Mouse (Mus musculus) liver, embryonic 15.5 days (tissue): ENCODE measurements around the gene Gna14. TPM values are rescaled to one million over a fixed set of nuclear protein-coding genes. Genes with fewer than 3 reads are reported as not detected.
A peak's percentile ranks its signal among the peaks of the same experiment; 100 is the strongest.

Experiments used
- ATAC-seq: fragments of 200-750 bp; cut with Nextera tagmentation; 2 replicates; pipeline ENCODE4 v1.8.0; 2017; ENCODE audit warnings: moderate number of reproducible peaks, mild to moderate bottlenecking, moderate library complexity; ENCODE audit not compliant: insufficient read depth
- H3K27ac ChIP-seq: fragments of 300-500 bp; sonication (generic); replicated peaks from 2 replicates; pipeline ENCODE4 v1.5.1; 2015; ENCODE audit warnings: mild to moderate bottlenecking, inconsistent platforms
- H3K27me3 ChIP-seq: fragments of 300-500 bp; sonication (generic); 2 replicates; pipeline ENCODE4 v1.6.1; 2015; ENCODE audit warnings: mild to moderate bottlenecking, inconsistent platforms
- H3K36me3 ChIP-seq: fragments of 300-500 bp; sonication (generic); replicated peaks from 2 replicates; pipeline ENCODE4 v1.6.1; 2015; ENCODE audit warnings: moderate library complexity, mild to moderate bottlenecking, inconsistent platforms
- H3K4me1 ChIP-seq: fragments of 300-500 bp; sonication (generic); replicated peaks from 2 replicates; pipeline ENCODE4 v1.6.1; 2015; ENCODE audit warnings: inconsistent platforms
- H3K4me2 ChIP-seq: fragments of 300-500 bp; sonication (generic); 2 replicates; pipeline ENCODE4 v1.6.1; 2015; ENCODE audit warnings: moderate library complexity, mild to moderate bottlenecking, inconsistent platforms
- H3K4me3 ChIP-seq: fragments of 300-500 bp; sonication (generic); replicated peaks from 2 replicates; pipeline ENCODE4 v1.5.1; 2015; ENCODE audit warnings: mild to moderate bottlenecking, inconsistent platforms
- H3K9ac ChIP-seq: fragments of 300-500 bp; sonication (generic); 2 replicates; pipeline ENCODE4 v1.6.1; 2015; ENCODE audit warnings: moderate library complexity, mild to moderate bottlenecking, inconsistent platforms
- H3K9me3 ChIP-seq: fragments of 300-500 bp; sonication (generic); replicated peaks from 2 replicates; pipeline ENCODE4 v1.6.1; 2016; ENCODE audit warnings: inconsistent platforms
- WGBS: fragments of 180-500 bp; shearing (Covaris S2); methylation state at CpG from one replicate; pipeline ENCODE4 v1.1.7; 2015; ENCODE audit warnings: mixed read lengths; ENCODE audit not compliant: insufficient replicate concordance; 5-methylcytosine and 5-hydroxymethylcytosine counted together
- polyA plus RNA-seq: library from polyadenylated mRNA; unstranded; fragments of >200 nt; fragmentation: Nextera tagmentation; extraction: Ambion mirVana; gene quantifications from 2 replicates; pipeline ENCODE4 v1.2.1, GENCODE M21; 2015

Gene Gna14
- polyA plus RNA-seq: 0.64 and 0.78 TPM in 2 replicates

GRCm38 (mm10) chr19:16435531-16436231 lies at the start of gene Gna14:
TSS of gene Gna14 (plus strand) at chr19:16435762.
- peaks cover 25% of the 10 kb centered on the region for H3K4me1 ChIP-seq
- peak; percentile 61 for ATAC-seq
- peak within 1 kb of the TSS; percentile 15 for H3K9ac ChIP-seq
- H3K27me3 ChIP-seq: peaks cover 36% of the 10 kb centered on the region
- peak within 1 kb of the TSS; percentile 52 for H3K4me3 ChIP-seq
- WGBS: under 1% methylated on average over 27 of the region's 27 CpGs
- H3K9me3 ChIP-seq: no peaks in the 10 kb centered on the region
- no peak within 1 kb of the TSS for H3K27ac ChIP-seq
- H3K4me2 ChIP-seq: peak within 1 kb of the TSS; percentile 80
- H3K36me3 ChIP-seq: no peaks in the 10 kb centered on the region

GRCm38 (mm10) chr19:16386514-16386913 lies 49.0 kb upstream of the Gna14 start:
- H3K4me3 ChIP-seq: no peak overlapping the region

DNA sequence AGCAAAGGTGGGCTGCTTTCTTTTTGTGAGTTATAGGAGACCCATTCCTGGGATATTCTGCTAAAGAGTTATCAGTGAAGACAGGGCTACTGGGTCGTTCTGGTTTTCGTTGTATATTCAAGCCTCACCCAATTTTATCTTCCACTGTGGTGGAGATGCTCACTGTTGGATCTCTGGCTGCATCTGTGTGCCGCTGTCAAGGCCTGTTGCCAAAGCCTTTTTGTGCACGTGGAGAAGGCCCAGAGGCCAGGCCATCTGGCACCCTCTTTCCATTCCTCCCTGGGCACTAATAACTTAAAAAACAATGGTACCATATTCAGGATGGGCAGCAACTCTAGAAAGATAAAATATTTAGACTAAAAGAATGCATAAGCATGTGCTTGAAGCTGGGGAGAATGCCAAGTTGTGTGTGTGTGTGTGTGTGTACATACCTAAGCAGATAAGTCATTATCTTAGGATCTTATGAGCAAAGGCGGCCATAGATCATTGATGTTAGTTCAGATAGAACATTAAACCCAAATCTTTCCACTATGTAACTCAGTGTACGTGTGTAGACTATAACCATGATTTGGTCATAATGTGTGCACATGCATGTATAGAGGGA lies 45.3 kb upstream of the Gna14 start:
- ATAC-seq: no peak
- H3K36me3 ChIP-seq: no peaks in the 10 kb centered on the region
- no peak overlapping the region for H3K9ac ChIP-seq
- H3K27ac ChIP-seq: no peak overlapping the region
- no peaks in the 10 kb centered on the region for H3K27me3 ChIP-seq
- no peak overlapping the region for H3K4me2 ChIP-seq
- H3K9me3 ChIP-seq: no peaks in the 10 kb centered on the region
- WGBS: 47% methylated on average over 6 of the region's 6 CpGs
- H3K4me3 ChIP-seq: no peak overlapping the region
- no peaks in the 10 kb centered on the region for H3K4me1 ChIP-seq

More at GRCm38 (mm10) chr19:16386514-16386913, 49.0 kb upstream of the Gna14 start:
- no peak for ATAC-seq
- no peak overlapping the region for H3K27ac ChIP-seq
- H3K4me2 ChIP-seq: no peak overlapping the region
- H3K9ac ChIP-seq: no peak overlapping the region
- H3K9me3 ChIP-seq: no peaks in the 10 kb centered on the region
- 70% methylated on average over 6 of the region's 6 CpGs for WGBS
- H3K27me3 ChIP-seq: no peaks in the 10 kb centered on the region
- H3K4me1 ChIP-seq: no peaks in the 10 kb centered on the region
- peaks cover 3% of the 10 kb centered on the region; the same call in 1 of the 2 replicates for H3K36me3 ChIP-seq

DNA sequence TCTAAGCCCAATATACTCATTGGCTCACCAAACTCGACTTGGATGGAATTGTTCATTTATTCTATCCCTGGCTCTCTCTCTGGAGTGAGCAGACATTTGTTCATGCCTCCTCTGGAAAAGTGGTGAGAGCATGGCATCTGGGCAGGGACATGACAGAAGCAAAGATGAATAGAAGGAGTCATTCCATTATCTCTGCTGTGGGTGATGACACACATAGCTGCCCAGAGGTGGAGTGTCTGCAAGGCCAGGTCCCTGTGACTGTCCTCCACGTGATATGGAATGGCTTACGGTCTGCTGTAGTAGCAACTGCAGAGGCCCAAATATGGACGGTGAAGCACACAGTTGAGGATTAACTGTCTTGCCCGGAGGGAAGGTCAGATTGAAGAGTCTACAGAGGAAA lies 41.2 kb upstream of the Gna14 start:
- H3K27me3 ChIP-seq: no peaks in the 10 kb centered on the region
- WGBS: 70% methylated on average over 5 of the region's 5 CpGs
- no peak overlapping the region for H3K4me2 ChIP-seq
- H3K36me3 ChIP-seq: no peaks in the 10 kb centered on the region
- no peak overlapping the region for H3K4me3 ChIP-seq
- no peaks in the 10 kb centered on the region for H3K4me1 ChIP-seq
- no peak for ATAC-seq
- H3K9me3 ChIP-seq: no peaks in the 10 kb centered on the region
- H3K27ac ChIP-seq: no peak overlapping the region
- no peak overlapping the region for H3K9ac ChIP-seq

GRCm38 (mm10) chr19:16403101-16403500 lies 32.5 kb upstream of the Gna14 start:
- no peaks in the 10 kb centered on the region for H3K4me1 ChIP-seq
- H3K9me3 ChIP-seq: no peaks in the 10 kb centered on the region
- no peaks in the 10 kb centered on the region for H3K36me3 ChIP-seq
- H3K4me3 ChIP-seq: no peak overlapping the region
- H3K9ac ChIP-seq: no peak overlapping the region
- 65% methylated on average over 6 of the region's 6 CpGs for WGBS
- ATAC-seq: no peak
- H3K27me3 ChIP-seq: no peaks in the 10 kb centered on the region
- H3K4me2 ChIP-seq: no peak overlapping the region
- no peak overlapping the region for H3K27ac ChIP-seq

DNA sequence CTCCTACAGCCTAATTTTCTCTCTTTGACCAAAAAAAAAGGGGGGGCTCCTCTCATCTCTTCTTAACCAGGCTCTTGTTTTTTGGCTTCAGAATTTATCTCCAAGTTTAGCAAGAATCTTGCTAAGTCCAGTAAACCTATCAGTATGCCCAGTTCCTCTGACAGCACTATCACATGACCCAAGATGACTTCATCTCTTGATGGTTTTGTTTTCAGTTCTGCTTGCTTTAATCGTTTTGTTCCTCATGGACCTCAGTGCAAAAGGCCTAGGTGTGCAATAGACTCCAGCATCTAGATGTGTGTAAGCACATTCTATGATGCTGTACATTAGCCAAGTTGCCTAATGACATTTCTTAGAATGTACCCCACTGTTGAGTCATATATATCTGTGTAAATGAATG lies 27.8 kb upstream of the Gna14 start:
- 44% methylated on average over 1 of the region's 1 CpGs for WGBS
- no peaks in the 10 kb centered on the region for H3K36me3 ChIP-seq
- no peaks in the 10 kb centered on the region for H3K4me1 ChIP-seq
- H3K27ac ChIP-seq: no peak overlapping the region
- H3K9ac ChIP-seq: no peak overlapping the region
- H3K9me3 ChIP-seq: no peaks in the 10 kb centered on the region
- ATAC-seq: no peak
- no peak overlapping the region for H3K4me2 ChIP-seq
- no peaks in the 10 kb centered on the region for H3K27me3 ChIP-seq
- no peak overlapping the region for H3K4me3 ChIP-seq

- ATAC-seq: no peak
Observed at GRCm38 (mm10) chr19:16411302-16411701, 24.3 kb upstream of the Gna14 start.

DNA sequence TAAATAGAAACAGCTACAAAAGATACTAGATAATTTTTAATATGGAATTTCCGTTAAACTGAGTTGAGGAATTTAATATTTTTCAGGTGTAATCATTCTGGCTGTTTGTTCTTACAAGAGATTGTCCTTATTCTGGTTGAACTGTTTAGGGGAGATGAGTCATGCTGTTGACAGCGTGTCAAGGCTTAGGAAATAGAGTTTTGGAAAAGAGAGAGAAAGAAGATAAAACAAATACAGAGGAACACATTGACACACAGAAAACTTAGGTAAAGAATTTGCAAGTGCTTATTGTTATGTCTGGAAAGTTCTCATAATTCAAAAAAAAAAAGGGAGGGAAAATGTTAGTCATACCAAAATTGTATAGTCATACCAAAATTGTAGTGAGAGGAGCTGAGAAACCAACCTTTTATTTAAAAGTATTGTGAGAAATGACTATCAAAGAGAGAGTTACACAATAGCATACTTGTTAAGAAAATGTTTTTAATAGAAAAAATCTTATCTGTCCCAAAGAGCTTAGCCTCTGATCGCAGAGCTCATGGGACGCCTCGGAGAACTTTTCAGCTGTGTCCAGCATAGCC lies 17.4 kb upstream of the Gna14 start:
- ATAC-seq: no peak
- H3K9me3 ChIP-seq: no peaks in the 10 kb centered on the region
- no peaks in the 10 kb centered on the region for H3K4me1 ChIP-seq
- no peak overlapping the region for H3K4me2 ChIP-seq
- no peak overlapping the region for H3K27ac ChIP-seq
- H3K4me3 ChIP-seq: no peak overlapping the region
- no peaks in the 10 kb centered on the region for H3K36me3 ChIP-seq
- 68% methylated on average over 5 of the region's 5 CpGs for WGBS
- H3K27me3 ChIP-seq: no peaks in the 10 kb centered on the region
- H3K9ac ChIP-seq: no peak overlapping the region

More at GRCm38 (mm10) chr19:16411302-16411701, 24.3 kb upstream of the Gna14 start:
- Histone ChIP-seq H3K4me3 (no peak overlapping the region), H3K9ac (no peak overlapping the region), H3K4me2 (no peak overlapping the region), H3K27ac (no peak overlapping the region), H3K27me3 (no peaks in the 10 kb centered on the region), H3K36me3 (no peaks in the 10 kb centered on the region), H3K4me1 (no peaks in the 10 kb centered on the region), H3K9me3 (no peaks in the 10 kb centered on the region)

- H3K9ac ChIP-seq: no peak overlapping the region
Observed at GRCm38 (mm10) chr19:16425596-16425995, 10.0 kb upstream of the Gna14 start.

DNA sequence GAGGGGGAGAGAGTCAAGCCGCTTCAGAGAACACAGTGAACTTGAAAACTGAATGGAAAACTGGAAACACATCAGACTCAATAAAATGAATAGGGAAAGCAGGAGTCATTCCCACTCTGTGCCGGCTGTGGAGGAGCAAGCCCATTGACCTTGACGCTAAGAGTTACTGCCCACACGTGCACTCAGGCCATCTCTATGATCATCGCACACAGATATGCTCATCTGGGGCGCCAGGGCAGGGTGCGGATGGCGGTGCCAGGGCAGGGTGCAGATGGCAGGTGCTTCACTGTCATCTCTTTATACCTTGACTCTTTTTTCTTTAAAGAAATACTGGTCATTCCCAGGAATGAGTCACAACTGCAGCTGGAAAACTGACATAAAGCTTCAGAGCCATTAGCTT lies 4.2 kb upstream of the Gna14 start:
- Histone ChIP-seq H3K4me3 (no peak overlapping the region), H3K9ac (no peak overlapping the region), H3K9me3 (no peaks in the 10 kb centered on the region), H3K4me1 (peaks cover 15% of the 10 kb centered on the region), H3K36me3 (no peaks in the 10 kb centered on the region), H3K4me2 (no peak overlapping the region), H3K27me3 (peaks cover 20% of the 10 kb centered on the region), H3K27ac (no peak overlapping the region)
- no peak for ATAC-seq
- 72% methylated on average over 8 of the region's 8 CpGs for WGBS

More at GRCm38 (mm10) chr19:16425596-16425995, 10.0 kb upstream of the Gna14 start:
- Histone ChIP-seq H3K4me2 (no peak overlapping the region), H3K9me3 (no peaks in the 10 kb centered on the region), H3K4me1 (no peaks in the 10 kb centered on the region), H3K4me3 (no peak overlapping the region), H3K27me3 (no peaks in the 10 kb centered on the region), H3K27ac (no peak overlapping the region), H3K36me3 (no peaks in the 10 kb centered on the region)
- WGBS: 60% methylated on average over 2 of the region's 2 CpGs
- no peak for ATAC-seq

DNA sequence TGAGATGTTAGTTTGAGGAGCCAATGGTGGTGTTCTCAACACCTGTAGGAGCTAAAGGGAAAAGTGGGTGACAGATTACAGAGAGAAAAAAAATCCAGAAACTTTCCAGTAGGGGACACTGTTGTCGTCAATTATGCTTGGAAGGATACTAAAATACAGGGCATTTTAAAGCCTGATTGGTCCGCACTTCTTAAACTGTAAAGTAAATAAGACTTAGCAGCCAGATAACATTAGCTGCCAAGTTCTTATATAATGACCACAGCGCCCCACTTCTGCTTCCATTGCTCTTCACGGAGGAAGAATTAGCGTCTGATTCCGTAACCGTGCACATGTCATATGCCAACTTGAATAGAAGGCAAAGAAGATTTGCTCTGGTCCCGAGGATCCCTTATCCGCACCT lies 683 bp upstream of the Gna14 start:
- Histone ChIP-seq H3K9me3 (no peaks in the 10 kb centered on the region), H3K27me3 (peaks cover 36% of the 10 kb centered on the region), H3K9ac (peak overlapping the region; percentile 10; the same call in 1 of the 2 replicates), H3K4me1 (peaks cover 25% of the 10 kb centered on the region), H3K4me2 (peak overlapping the region; percentile 80), H3K27ac (no peak overlapping the region), H3K36me3 (no peaks in the 10 kb centered on the region), H3K4me3 (peak overlapping the region; percentile 52)
- no peak for ATAC-seq
- WGBS: 11% methylated on average over 9 of the region's 9 CpGs
